In the genomic region with DNA sequence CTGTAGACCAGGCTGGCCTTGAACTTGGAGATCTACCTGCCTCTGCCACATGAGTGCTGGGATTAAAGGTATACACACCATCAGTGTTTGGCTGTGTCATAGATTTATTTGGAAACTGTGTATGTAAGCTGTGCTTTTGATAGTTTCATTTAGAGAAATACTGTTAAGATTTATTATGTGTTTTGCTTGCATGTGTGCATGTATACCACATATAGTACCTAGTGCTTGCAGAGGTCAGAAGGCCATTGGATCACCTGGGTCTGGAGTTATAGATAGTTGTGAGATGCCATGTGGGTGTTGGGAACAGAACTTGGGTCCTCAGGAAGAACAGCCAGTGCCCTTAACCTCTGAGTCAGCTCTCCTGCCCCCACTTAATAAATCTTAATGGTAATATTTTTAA, we compare ENCODE assay signal across 16 mouse cellular contexts.
"Had no signal": no experiment of that assay in that cellular context is flagged by ENCODE, and none has a peak within 500 bp of the region (broad histone marks: within the 10 kb centered on the region; RNA-seq: fewer than 3 reads in every experiment).

No protein-coding gene starts in this region.

- H3K9me3 ChIP-seq: neural tube, embryonic 13.5 days; neural tube, embryonic 15.5 days; stomach, embryonic 15.5 days had no signal

- H3K9ac ChIP-seq: neural tube, embryonic 13.5 days; neural tube, embryonic 15.5 days; stomach, embryonic 15.5 days had no signal

- H3K4me3 ChIP-seq: neural tube, embryonic 13.5 days; neural tube, embryonic 15.5 days; stomach, embryonic 15.5 days had no signal

- H3K27me3 ChIP-seq: neural tube, embryonic 13.5 days; neural tube, embryonic 15.5 days; stomach, embryonic 15.5 days had no signal

- H3K4me1 ChIP-seq: neural tube, embryonic 13.5 days; neural tube, embryonic 15.5 days; stomach, embryonic 15.5 days had no signal

- H3K4me2 ChIP-seq: neural tube, embryonic 13.5 days; neural tube, embryonic 15.5 days; stomach, embryonic 15.5 days had no signal

- H3K27ac ChIP-seq: neural tube, embryonic 13.5 days; neural tube, embryonic 15.5 days; stomach, embryonic 15.5 days; stomach, postnatal 0 days had no signal

- DNase-seq: retina, postnatal 1 day; right cerebral cortex, adult 18-20 months; right cerebral cortex, postnatal 14 days; right cerebral cortex, postnatal 25 days; right cerebral cortex, postnatal 4 days; spleen, adult 18-20 months; thymus, adult 18-20 months; thymus, adult 2 months; thymus, postnatal 14 days; thymus, postnatal 25 days; thymus, postnatal 36 days; thymus, postnatal 4 days had no signal
